Comparison of ENCODE assay signal across 9 mouse cellular contexts in genomic region chr9:108067900-108068299, GRCm38 (mm10). TPM values are rescaled to one million over a fixed set of nuclear protein-coding genes. Genes with fewer than 3 reads are reported as not detected.
DNase-seq lines count a peak whose midpoint lies in the region; ATAC-seq and TF ChIP-seq lines count a peak whose summit lies in the region.
"Had no signal": no experiment of that assay in that cellular context is flagged by ENCODE, and none has a peak within 500 bp of the region (broad histone marks: within the 10 kb centered on the region; RNA-seq: fewer than 3 reads in every experiment).

No protein-coding gene starts in this region.

- H3K9me3 ChIP-seq in forebrain, embryonic 10.5 days, result no peaks in the 10 kb centered on the region
- no peaks in the 10 kb centered on the region for H3K9me3 ChIP-seq in neural tube, embryonic 15.5 days (replicated peaks)
- H3K9me3 ChIP-seq: embryonic facial prominence, embryonic 15.5 days had no signal

- WGBS in forebrain, embryonic 10.5 days, result 28% methylated on average over 8 of the region's 8 CpGs
- WGBS in neural tube, embryonic 15.5 days, result 18% methylated on average over 8 of the region's 8 CpGs

- peaks cover 67% of the 10 kb centered on the region for H3K36me3 ChIP-seq in forebrain, embryonic 10.5 days (replicated peaks)
- H3K36me3 ChIP-seq in neural tube, embryonic 15.5 days, result peaks cover 31% of the 10 kb centered on the region
- peaks cover 3% of the 10 kb centered on the region for H3K36me3 ChIP-seq in testis, adult 2 months (ENCODE audit: control insufficient read depth, insufficient read depth, low read length)

- no peak overlapping the region for H3K4me2 ChIP-seq in neural tube, embryonic 15.5 days
- H3K4me2 ChIP-seq: embryonic facial prominence, embryonic 15.5 days had no signal

- H3K4me3 ChIP-seq in forebrain, embryonic 10.5 days, result no peak overlapping the region
- H3K4me3 ChIP-seq in neural tube, embryonic 15.5 days (replicated peaks), result no peak overlapping the region
- H3K4me3 ChIP-seq in testis, adult 2 months (ENCODE audit: control insufficient read depth, low read depth, low read length), result no peak overlapping the region
- H3K4me3 ChIP-seq: embryonic facial prominence, embryonic 15.5 days had no signal

- H3K27ac ChIP-seq in forebrain, embryonic 10.5 days, result no peak overlapping the region
- no peak overlapping the region for H3K27ac ChIP-seq in neural tube, embryonic 15.5 days (replicated peaks)
- H3K27ac ChIP-seq in testis, adult 2 months (ENCODE audit: control insufficient read depth, insufficient read depth, low read depth, low read length), result no peak overlapping the region
- H3K27ac ChIP-seq: embryonic facial prominence, embryonic 15.5 days had no signal

- no peak for TF ChIP-seq POLR2A in testis, adult 2 months (IDR thresholded peaks at IDR 0.05; ENCODE audit: control insufficient read depth, low read depth, low read length)

- ATAC-seq in neural tube, embryonic 15.5 days (ENCODE audit: low FRiP score), result peak; percentile 46

- H3K4me1 ChIP-seq in forebrain, embryonic 10.5 days, result peaks cover 10% of the 10 kb centered on the region
- H3K4me1 ChIP-seq in neural tube, embryonic 15.5 days, result no peaks in the 10 kb centered on the region
- no peaks in the 10 kb centered on the region for H3K4me1 ChIP-seq in testis, adult 2 months (ENCODE audit: control insufficient read depth, insufficient read depth, low read length)
- H3K4me1 ChIP-seq: embryonic facial prominence, embryonic 15.5 days had no signal

- no peaks in the 10 kb centered on the region for H3K27me3 ChIP-seq in forebrain, embryonic 10.5 days (ENCODE audit: poor library complexity, severe bottlenecking)
- H3K27me3 ChIP-seq in neural tube, embryonic 15.5 days (replicated peaks), result no peaks in the 10 kb centered on the region
- no peaks in the 10 kb centered on the region for H3K27me3 ChIP-seq in testis, adult 2 months (ENCODE audit: control insufficient read depth, insufficient read depth, low read length)
- H3K27me3 ChIP-seq: embryonic facial prominence, embryonic 15.5 days had no signal

- TF ChIP-seq CTCF in testis, adult 2 months (IDR thresholded peaks at IDR 0.05; ENCODE audit: control insufficient read depth, insufficient read depth, insufficient replicate concordance, low read depth, low read length), result peak; percentile 64; the same call in 1 of the 2 replicates

- no peak overlapping the region for H3K9ac ChIP-seq in neural tube, embryonic 15.5 days (replicated peaks)
- H3K9ac ChIP-seq: embryonic facial prominence, embryonic 15.5 days had no signal

- DNase-seq in CD4-positive, CD25-positive, alpha-beta regulatory T cell, adult 2 months (ENCODE audit: low read depth, low spot score), result peak; percentile 91
- peak; percentile 96 for DNase-seq in brain, adult 2 months (ENCODE audit: low read depth, low spot score)
- peak; percentile 85 for DNase-seq in forebrain, embryonic 10.5 days (ENCODE audit: extremely low spot score, low spot score)
- peak; percentile 84 to 93 for DNase-seq in heart, postnatal 14 days
- peak; percentile 86 for DNase-seq in layer of hippocampus, adult 11-12 months (ENCODE audit: low spot score)
- DNase-seq in lung, adult 18-20 months, result peak; percentile 76 to 82

- intact Hi-C loops in heart, postnatal 14 days (cut with DNase I), result loop anchor here (1.0 kb wide), 1 partner anchor 164 kb away; no protein-coding TSS in a partner anchor

RNA-seq across cellular contexts. Expression of gene Mst1, which starts 12.3 kb away (rescaled TPM):
- polyA plus RNA-seq in forebrain, embryonic 10.5 days (2016; fragmentation: Nextera tagmentation; extraction: Ambion mirVana), result 0.73 and 0.81 TPM in 2 replicates
- total RNA-seq in heart, postnatal 14 days (2021), result under 1 TPM in 1 of 2 experiments, not detected in 1; 0.38 TPM
- polyA plus RNA-seq in neural tube, embryonic 15.5 days (2015; fragmentation: Nextera tagmentation; extraction: Ambion mirVana), result 0.50 TPM in 1 of 2 replicates, not detected in the other
- polyA plus RNA-seq in testis, adult 2 months (2012; rRNA removed), result 0.59 and 0.90 TPM in 2 replicates

RNA-seq across cellular contexts. Expression of gene Amigo3, which starts 14.9 kb away (rescaled TPM):
- polyA plus RNA-seq in forebrain, embryonic 10.5 days (2016; fragmentation: Nextera tagmentation; extraction: Ambion mirVana), result 2.3 and 3.4 TPM in 2 replicates
- 1 to 10 TPM; 1.4 to 1.9 TPM for total RNA-seq in heart, postnatal 14 days (2021)
- polyA plus RNA-seq in neural tube, embryonic 15.5 days (2015; fragmentation: Nextera tagmentation; extraction: Ambion mirVana), result 2.2 and 2.8 TPM in 2 replicates
- polyA plus RNA-seq in testis, adult 2 months (2012; rRNA removed), result 1.3 and 1.4 TPM in 2 replicates

RNA-seq across cellular contexts. Expression of gene Rnf123, which starts 15.2 kb away (rescaled TPM):
- 32.8 and 36.2 TPM in 2 replicates for polyA plus RNA-seq in forebrain, embryonic 10.5 days (2016; fragmentation: Nextera tagmentation; extraction: Ambion mirVana)
- 10 to 100 TPM; 85.3 to 92.6 TPM for total RNA-seq in heart, postnatal 14 days (2021)
- polyA plus RNA-seq in neural tube, embryonic 15.5 days (2015; fragmentation: Nextera tagmentation; extraction: Ambion mirVana), result 44.3 and 51.6 TPM in 2 replicates
- 82.8 and 86.7 TPM in 2 replicates for polyA plus RNA-seq in testis, adult 2 months (2012; rRNA removed)

RNA-seq across cellular contexts. Expression of gene Gmppb, which starts 18.9 kb away (rescaled TPM):
- 25.5 and 27.9 TPM in 2 replicates for polyA plus RNA-seq in forebrain, embryonic 10.5 days (2016; fragmentation: Nextera tagmentation; extraction: Ambion mirVana)
- 10 to 100 TPM in 1 of 2 experiments, 1 to 10 TPM in 1; 9.2 to 11.4 TPM for total RNA-seq in heart, postnatal 14 days (2021)
- 22.0 and 28.9 TPM in 2 replicates for polyA plus RNA-seq in neural tube, embryonic 15.5 days (2015; fragmentation: Nextera tagmentation; extraction: Ambion mirVana)
- polyA plus RNA-seq in testis, adult 2 months (2012; rRNA removed), result 21.5 and 21.6 TPM in 2 replicates

RNA-seq across cellular contexts. Expression of gene Apeh, which starts 26.5 kb away (rescaled TPM):
- 74.1 and 79.4 TPM in 2 replicates for polyA plus RNA-seq in forebrain, embryonic 10.5 days (2016; fragmentation: Nextera tagmentation; extraction: Ambion mirVana)
- total RNA-seq in heart, postnatal 14 days (2021), result 10 to 100 TPM; 36.4 to 41.8 TPM
- polyA plus RNA-seq in neural tube, embryonic 15.5 days (2015; fragmentation: Nextera tagmentation; extraction: Ambion mirVana), result 52.3 and 53.5 TPM in 2 replicates
- 19.2 and 21.2 TPM in 2 replicates for polyA plus RNA-seq in testis, adult 2 months (2012; rRNA removed)
